Mouse (Mus musculus): Measurements from ENCODE around the gene Tsga13. TPM values are rescaled to one million over a fixed set of nuclear protein-coding genes. Genes with fewer than 3 reads are reported as not detected.
A peak's percentile ranks its signal among the peaks of the same experiment; 100 is the strongest.

Tsga13 gene
- 0.31 and 0.65 TPM in 2 replicates for polyA plus RNA-seq (2012; rRNA removed)

- DNase-seq (ENCODE audit: low read depth), result no peak
Observed at GRCm38 (mm10) chr6:30915473-30915872, at the start of gene Tsga13. Tsga13 (minus strand) TSS chr6:30915573.

DNA sequence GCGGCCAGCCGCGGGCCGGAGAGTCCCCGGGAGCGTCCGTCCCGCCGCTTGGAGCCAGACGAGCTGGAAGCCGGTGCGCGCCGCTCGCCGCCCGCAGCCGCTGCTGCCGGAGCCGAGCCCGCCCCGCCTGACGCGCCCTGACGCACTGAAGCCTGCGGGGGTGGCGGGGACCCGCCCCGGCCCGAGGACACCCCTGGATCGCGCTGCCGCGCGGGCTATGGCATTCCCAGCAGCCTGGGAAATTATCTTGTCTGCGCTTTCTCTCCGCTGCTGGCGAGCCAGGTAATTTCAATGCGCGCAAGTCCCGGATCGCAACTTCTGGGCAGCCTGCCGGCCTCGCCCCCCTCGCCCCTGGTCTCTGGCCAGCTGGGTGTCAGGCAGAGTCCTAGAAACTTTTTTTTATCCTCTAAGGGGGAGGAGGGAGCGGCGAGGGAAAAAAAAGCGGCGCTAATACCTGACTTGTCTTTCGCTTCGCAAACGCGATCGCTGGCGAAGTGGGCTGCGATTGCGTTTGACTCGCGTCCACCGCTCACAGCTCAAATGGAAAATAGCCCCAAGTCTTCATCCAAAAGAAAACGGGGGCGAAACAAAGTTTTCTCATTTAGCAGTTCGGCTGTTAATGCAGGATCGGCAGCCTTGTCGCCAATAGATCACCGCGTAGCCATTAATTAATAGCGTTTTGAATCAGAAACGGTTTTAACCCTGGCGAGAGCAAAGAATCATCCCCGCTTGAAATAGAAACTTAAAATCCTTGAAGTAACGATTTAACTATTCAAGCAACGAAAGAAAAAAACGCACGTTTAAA is 43.6 kb upstream of the Tsga13 start, which contains the start of gene Klf14:
Gene Klf14 (minus strand): TSS at position 343 of the 805 bp plus-strand sequence.
- DNase-seq (ENCODE audit: low read depth), result no peak

DNA sequence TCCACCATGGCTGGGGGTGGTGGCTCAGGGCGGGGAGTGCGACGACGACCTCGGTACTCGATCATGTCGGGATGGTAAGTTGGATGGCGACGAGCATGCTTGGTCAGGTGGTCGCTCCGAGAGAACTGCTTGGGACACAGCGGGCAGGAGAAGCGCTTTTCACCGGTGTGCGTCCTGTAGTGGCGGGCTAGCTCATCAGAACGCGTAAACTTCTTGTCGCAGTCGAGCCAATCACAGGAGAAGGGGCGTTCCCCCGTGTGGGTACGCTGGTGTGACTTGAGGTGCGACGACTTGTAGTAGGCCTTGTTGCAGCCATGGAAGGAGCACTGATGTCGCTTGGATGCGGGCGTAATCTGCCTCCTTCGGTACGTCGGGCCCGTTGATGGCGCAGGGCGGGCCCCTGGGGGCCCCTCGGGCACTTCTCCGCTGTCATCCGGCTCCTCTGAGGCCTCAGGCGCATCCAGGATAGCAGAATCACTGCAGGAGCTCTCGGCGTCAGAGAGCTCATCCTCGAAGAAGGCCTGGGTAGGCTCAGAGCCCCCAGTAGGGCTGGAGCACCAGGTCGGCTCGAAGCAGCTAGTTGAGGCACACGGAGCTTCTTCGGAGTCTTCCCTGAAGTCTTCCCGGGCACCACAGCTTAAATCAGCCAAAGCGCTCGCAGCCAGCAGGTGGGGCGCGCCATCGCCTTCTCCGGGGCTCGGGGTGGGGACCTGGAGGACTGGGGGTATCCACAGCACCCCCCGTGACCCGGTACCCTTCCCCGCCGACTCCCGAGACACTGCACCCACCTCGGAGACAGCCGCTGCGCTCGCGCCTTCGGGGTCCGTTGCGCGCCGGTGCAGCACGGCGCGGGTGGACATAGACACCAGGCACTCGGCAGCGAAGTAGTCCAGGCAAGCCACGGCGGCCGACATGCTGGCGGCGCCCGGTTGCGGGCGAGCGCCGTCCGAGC is 42.7 kb upstream of the Tsga13 start:
- no peak for DNase-seq (ENCODE audit: low read depth)

- DNase-seq (ENCODE audit: low read depth), result no peak
Observed at GRCm38 (mm10) chr6:30939264-30939663, 23.9 kb upstream of the Tsga13 start.

GRCm38 (mm10) chr6:30922821-30923220 is 7.4 kb upstream of the Tsga13 start:
- no peak for DNase-seq (ENCODE audit: low read depth)

GRCm38 (mm10) chr6:30921826-30922225 is 6.5 kb upstream of the Tsga13 start:
- no peak for DNase-seq (ENCODE audit: low read depth)

DNA sequence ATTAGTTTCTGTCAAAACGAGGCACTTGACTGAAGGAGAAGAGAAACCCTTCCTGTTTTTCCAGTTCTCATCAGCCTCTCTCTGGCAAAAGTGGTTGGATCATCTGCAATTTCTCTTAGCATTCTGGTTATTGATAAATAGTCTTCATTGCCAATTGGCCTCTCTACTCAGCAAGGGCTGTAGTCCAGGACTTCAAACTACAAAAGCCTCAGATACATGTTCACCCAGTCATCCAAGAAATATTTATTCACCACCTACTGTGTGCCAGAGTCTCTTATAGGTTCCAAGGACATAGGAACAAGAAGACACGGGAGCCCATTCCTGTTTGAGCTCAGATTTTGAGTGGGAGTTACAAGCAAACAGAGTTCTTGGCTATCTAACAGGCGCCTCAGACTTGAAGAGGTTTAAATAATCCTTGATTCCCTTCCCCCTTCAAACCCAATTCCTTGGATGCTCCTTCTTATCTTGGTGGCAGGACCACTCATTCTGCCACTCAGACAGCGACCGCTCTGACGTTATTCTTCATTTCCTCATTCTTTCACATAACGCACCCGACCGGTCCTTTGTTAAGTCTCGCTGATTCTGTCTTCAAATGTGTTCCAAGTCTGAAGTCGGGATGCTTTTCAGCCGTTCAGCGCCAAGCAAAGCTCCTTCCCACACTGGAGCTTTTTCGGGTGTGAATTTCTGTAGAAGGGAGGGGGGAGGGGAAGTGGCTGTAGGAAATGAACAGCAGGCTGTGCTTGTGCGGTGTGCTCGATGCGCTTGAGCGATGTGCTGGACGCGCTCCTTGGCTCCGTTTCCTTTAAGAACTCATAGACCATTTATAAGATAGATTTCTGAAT is 5.7 kb upstream of the Tsga13 start:
- DNase-seq (ENCODE audit: low read depth), result no peak

DNA sequence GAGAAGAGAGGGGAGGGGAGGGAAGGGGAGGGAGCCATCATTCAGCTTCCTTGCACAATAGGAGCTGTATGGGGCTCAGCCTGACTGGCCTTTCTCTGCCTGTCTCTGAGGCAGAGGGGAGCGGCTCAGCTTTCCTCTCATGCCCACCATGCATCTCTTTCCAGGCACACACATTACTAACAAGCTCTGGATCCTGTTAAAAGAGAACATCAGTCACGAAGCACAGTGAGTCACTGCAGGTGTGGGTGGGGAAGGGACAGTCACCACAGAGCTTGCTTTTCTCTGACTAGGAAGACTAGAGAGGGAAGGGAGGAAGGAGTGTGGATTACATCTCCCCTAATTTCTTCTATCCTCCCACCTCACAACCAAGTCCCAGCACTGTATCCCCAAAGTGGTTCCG is 7.4 kb downstream of the Tsga13 start:
- DNase-seq (ENCODE audit: low read depth), result no peak

DNA sequence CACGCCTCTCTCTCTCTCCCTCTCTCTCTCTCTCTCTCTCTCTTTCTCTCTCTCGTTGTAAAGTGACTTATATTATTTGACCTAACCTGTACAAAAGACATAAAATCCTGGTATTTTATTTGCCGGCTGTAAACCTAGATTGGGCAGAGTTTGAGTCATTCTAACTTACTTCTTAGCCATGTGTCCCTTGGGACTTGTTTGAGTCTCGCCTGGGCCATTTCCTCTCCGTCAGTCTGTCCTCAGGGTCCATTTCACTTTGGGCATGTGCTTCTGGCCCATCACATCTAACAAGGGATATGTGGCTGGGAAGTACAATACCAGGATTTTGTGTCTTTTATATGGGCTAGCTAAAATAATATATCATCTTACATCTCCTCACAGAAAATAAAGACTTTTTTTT is 10.5 kb downstream of the Tsga13 start:
- DNase-seq (ENCODE audit: low read depth), result no peak

GRCm38 (mm10) chr6:30904033-30904432 is 11.3 kb downstream of the Tsga13 start:
- no peak for DNase-seq (ENCODE audit: low read depth)

DNA sequence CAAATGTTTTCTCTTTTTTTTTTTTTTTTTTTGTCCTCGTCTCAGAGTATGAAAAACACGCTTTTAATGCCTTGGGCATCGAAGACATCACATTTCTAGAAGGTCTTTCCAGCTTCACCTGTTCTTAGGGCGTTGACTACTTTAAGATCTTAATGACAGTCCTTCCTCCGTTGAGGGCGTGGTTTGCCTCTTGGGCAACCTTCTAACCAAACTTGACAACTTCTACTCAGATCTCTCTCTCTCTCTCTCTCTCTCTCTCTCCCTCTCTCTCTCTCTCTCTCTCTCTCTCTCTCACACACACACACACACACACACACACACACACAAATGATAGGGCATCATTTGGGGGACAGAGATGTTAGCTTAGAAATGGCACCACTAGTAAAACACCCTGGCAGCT is 17.9 kb downstream of the Tsga13 start:
- peak; percentile 30 for DNase-seq (ENCODE audit: low read depth)

GRCm38 (mm10) chr6:30896986-30897327 is 18.4 kb downstream of the Tsga13 start:
- no peak for DNase-seq (ENCODE audit: low read depth)

GRCm38 (mm10) chr6:30896195-30896985 is 19.0 kb downstream of the Tsga13 start, which contains the start of gene Copg2:
Copg2 (minus strand) TSS chr6:30896794.
- peak; percentile 26 for DNase-seq (ENCODE audit: low read depth)

GRCm38 (mm10) chr6:30895819-30896194 is 19.6 kb downstream of the Tsga13 start:
- no peak for DNase-seq (ENCODE audit: low read depth)

DNA sequence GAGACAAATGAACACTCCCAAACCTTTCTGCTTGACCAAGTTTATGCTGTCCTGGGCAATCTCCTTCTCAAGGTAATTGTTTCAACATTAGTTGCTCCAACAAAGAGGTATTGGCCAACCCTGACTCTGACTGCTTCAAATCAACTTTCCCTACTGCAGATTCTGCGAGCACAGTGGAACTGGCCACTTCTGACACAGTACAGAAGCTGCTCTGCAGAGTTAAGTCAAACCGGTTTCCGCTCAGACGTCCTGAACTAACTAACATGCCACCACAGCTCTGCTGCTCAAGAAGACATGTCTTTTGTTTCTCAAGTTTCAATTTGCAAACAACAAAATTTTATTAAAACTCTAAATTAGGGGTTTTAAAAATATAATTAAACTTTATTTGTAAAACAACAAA is 22.3 kb downstream of the Tsga13 start:
- peak; percentile 45 for DNase-seq (ENCODE audit: low read depth)

DNA sequence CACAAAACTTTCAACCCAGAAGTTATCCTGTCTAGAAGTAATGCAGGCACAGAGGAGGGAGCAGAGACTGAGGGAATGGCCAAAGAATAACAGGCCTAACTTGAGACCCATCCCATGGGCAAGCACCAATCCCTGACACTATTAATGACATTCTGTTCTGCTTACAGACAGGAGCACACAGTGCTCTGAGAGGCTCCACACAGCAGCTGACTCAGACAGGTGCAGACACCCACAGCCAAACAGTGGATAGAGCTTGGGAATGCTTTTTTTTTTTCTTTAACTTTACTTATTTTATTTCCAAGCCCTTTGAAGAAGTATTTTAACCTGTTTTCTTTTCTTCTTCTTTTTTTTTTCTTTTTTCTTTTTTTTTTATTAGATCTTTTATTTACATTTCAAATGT is 23.6 kb downstream of the Tsga13 start:
- no peak for DNase-seq (ENCODE audit: low read depth)

- no peak for DNase-seq (ENCODE audit: low read depth)
Observed at GRCm38 (mm10) chr6:30884856-30885255, 30.5 kb downstream of the Tsga13 start.

- peak; percentile 41 for DNase-seq (ENCODE audit: low read depth)
Observed at GRCm38 (mm10) chr6:30883491-30883890, 31.9 kb downstream of the Tsga13 start.

DNA sequence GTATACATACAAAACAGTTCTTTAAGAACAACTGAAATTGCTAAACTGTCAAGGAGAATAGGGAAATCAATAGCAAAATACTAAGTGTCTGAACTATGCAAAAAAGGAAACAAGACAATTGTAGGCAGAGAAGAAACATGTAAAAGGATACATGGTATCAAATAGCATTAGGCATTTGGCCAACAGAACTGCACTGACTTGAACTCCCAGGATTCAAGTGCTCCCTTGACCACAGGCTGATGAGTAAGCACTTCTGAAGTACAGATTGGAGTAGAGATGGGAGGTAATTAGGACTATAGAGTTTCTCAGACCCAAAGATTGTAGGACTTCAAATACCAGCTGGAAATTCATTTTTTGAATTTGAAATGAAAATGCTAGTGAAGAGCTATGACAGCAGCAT is 38.7 kb downstream of the Tsga13 start:
- DNase-seq (ENCODE audit: low read depth), result no peak

DNA sequence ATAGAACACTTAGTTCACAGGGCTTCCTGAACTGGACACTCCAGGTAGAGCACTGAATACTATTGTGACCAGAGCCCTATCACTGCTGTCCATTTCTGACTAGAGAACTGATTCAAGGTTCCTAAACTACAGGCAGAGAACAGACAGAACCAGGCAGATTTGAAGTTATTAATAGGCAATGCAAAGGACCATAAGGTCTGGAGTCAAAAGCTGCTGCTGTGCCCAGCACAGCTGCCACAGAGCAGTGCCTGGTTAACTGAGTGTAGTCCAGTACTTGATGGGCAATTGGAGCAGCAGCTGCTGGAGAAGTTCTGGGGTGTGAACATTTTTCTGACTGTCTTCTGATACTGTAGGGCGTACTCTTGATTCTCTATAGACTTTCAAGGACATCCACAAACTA is 48.9 kb downstream of the Tsga13 start:
- no peak for DNase-seq (ENCODE audit: low read depth)

All from gonadal fat pad, adult 2 months (tissue).